Mouse (Mus musculus): ENCODE results near the gene Rpl3. TPM values are rescaled to one million over a fixed set of nuclear protein-coding genes. Genes with fewer than 3 reads are reported as not detected.

The Rpl3 gene
- total and polyA plus RNA-seq, 3 experiments, result 176 to 1,698 (median 1,019) TPM

- no peak for ATAC-seq (ENCODE audit: extremely low read depth, insufficient number of reproducible peaks, low FRiP score, poor library complexity, severe bottlenecking)
- peaks cover 77% of the 10 kb centered on the region for H3K36me3 ChIP-seq (replicated peaks)
- DNase-seq (ENCODE audit: low spot score), result no peak
- H3K4me3 ChIP-seq (ENCODE audit: low read depth, low read length), result no peak overlapping the region
- H3K9me3 ChIP-seq (replicated peaks), result no peaks in the 10 kb centered on the region
- no peak for TF ChIP-seq TAL1 (conservative IDR thresholded peaks at IDR 0.05; ENCODE audit: low read depth, low read length)
- no peak for TF ChIP-seq POLR2AphosphoS5 (IDR thresholded peaks at IDR 0.05; ENCODE audit: insufficient replicate concordance, low read depth, low read length)
- TF ChIP-seq CTCF (IDR thresholded peaks at IDR 0.05; ENCODE audit: low read depth, low read length), result no peak
- TF ChIP-seq GATA2 (IDR thresholded peaks at IDR 0.05; ENCODE audit: borderline replicate concordance, low read depth, low read length), result no peak
- TF ChIP-seq GATA1 (IDR thresholded peaks at IDR 0.05; ENCODE audit: borderline replicate concordance, low read length), result no peak
- H3K4me1 ChIP-seq (ENCODE audit: insufficient read depth, low read depth, low read length), result peaks cover 49% of the 10 kb centered on the region
- no peaks in the 10 kb centered on the region for H3K27me3 ChIP-seq (ENCODE audit: insufficient read depth, low read length)
These were observed 27.4 kb upstream of the Rpl3 start for GRCm38 (mm10) chr15:80119076-80119475.

DNA sequence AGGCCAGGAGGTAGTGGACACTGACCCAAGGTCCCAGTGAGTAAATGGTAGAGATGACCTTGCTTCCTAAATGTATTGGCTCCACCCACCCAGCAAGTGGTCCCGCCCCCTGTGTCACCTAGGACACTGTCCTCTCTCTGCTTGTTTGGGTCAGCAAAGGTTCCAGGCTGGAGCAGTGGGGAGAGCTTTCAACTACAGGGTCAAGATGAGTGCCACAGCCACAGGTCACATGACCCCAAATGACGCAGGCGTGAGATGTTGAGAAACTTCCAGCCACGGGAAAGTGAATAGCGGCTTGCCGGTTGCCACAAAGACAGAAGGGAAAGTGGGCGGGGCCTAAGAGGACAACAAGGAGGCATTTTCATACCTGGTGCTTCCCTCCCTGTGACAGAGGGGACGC, 25.5 kb upstream of the Rpl3 start:
- H3K9me3 ChIP-seq (replicated peaks), result peaks cover 2% of the 10 kb centered on the region; the same call in 1 of the 2 replicates
- no peaks in the 10 kb centered on the region for H3K27me3 ChIP-seq (ENCODE audit: insufficient read depth, low read length)
- TF ChIP-seq TAL1 (conservative IDR thresholded peaks at IDR 0.05; ENCODE audit: low read depth, low read length), result no peak
- TF ChIP-seq GATA2 (IDR thresholded peaks at IDR 0.05; ENCODE audit: borderline replicate concordance, low read depth, low read length), result no peak
- no peak for TF ChIP-seq POLR2AphosphoS5 (IDR thresholded peaks at IDR 0.05; ENCODE audit: insufficient replicate concordance, low read depth, low read length)
- no peak for TF ChIP-seq GATA1 (IDR thresholded peaks at IDR 0.05; ENCODE audit: borderline replicate concordance, low read length)
- no peak for TF ChIP-seq CTCF (IDR thresholded peaks at IDR 0.05; ENCODE audit: low read depth, low read length)
- peak overlapping the region; percentile 57; the same call in 1 of the 2 replicates for H3K4me3 ChIP-seq (ENCODE audit: low read depth, low read length)
- DNase-seq (ENCODE audit: low spot score), result no peak
- ATAC-seq (ENCODE audit: extremely low read depth, insufficient number of reproducible peaks, low FRiP score, poor library complexity, severe bottlenecking), result no peak
- H3K36me3 ChIP-seq (replicated peaks), result peaks cover 88% of the 10 kb centered on the region
- peaks cover 51% of the 10 kb centered on the region for H3K4me1 ChIP-seq (ENCODE audit: insufficient read depth, low read depth, low read length)

DNA sequence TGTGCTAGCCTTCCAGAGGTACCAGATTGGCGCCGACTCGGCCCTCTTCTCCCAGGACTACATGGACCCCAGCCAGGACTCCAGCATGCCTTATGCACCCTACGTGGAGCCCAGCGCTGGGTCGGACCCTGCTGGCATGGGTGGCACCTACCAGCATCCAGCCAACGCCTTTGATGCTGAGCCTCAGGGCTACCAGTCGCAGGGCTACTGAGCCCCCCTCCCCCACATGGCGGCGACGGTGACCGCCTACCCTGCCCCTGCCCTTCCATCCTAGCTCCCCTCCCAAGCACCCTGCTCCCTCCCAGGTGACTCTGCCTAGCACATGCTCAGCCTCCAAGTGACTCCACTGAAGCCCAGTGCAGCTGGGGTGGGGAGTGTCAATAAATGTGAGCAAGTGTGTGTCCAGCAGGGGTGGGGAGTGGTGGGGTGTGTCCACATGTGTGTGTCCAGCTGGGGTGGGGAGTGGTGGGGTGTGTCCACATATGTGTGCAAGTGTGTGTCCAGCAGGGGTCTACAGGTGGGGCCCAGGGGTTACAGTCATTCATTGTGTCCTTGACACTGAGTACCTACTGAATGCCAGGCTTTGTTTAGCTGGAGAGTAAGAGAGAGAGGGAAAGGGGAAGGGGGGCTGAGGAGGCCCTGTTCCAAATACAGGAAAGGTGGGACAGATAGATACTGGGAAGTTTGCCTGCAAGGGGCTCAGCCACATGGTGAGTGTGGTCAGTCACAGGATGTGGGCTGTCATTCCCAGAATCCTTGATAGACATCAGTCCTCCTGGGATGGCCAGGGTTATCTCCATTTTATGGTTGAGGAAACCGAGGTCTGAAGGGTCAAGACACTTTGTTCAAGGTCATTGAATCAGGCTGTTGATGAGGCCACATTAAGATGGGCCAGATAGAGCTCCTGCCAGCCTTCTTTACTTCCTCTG, 24.5 kb upstream of the Rpl3 start:
- TF ChIP-seq GATA1 (IDR thresholded peaks at IDR 0.05; ENCODE audit: borderline replicate concordance, low read length) (no peak), CTCF (IDR thresholded peaks at IDR 0.05; ENCODE audit: low read depth, low read length) (no peak), TAL1 (conservative IDR thresholded peaks at IDR 0.05; ENCODE audit: low read depth, low read length) (peak; percentile 65; the same call in 1 of the 2 replicates)
- DNase-seq (ENCODE audit: low spot score) (no peak), ATAC-seq (ENCODE audit: extremely low read depth, insufficient number of reproducible peaks, low FRiP score, poor library complexity, severe bottlenecking) (peak; percentile 42; the same call in 1 of the 2 replicates)
- H3K4me1 ChIP-seq (ENCODE audit: insufficient read depth, low read depth, low read length), result peaks cover 48% of the 10 kb centered on the region
- H3K9me3 ChIP-seq (replicated peaks), result peaks cover 2% of the 10 kb centered on the region; the same call in 1 of the 2 replicates
- H3K36me3 ChIP-seq (replicated peaks), result peaks cover 92% of the 10 kb centered on the region
- no peaks in the 10 kb centered on the region for H3K27me3 ChIP-seq (ENCODE audit: insufficient read depth, low read length)
- H3K4me3 ChIP-seq (ENCODE audit: low read depth, low read length), result peak overlapping the region; percentile 57

- Histone ChIP-seq H3K4me3 (ENCODE audit: low read depth, low read length) (no peak overlapping the region), H3K4me1 (ENCODE audit: insufficient read depth, low read depth, low read length) (peaks cover 50% of the 10 kb centered on the region), H3K9me3 (replicated peaks) (peaks cover 2% of the 10 kb centered on the region; the same call in 1 of the 2 replicates), H3K27me3 (ENCODE audit: insufficient read depth, low read length) (no peaks in the 10 kb centered on the region), H3K36me3 (replicated peaks) (peaks cover 98% of the 10 kb centered on the region)
- ATAC-seq (ENCODE audit: extremely low read depth, insufficient number of reproducible peaks, low FRiP score, poor library complexity, severe bottlenecking) (no peak), DNase-seq (ENCODE audit: low spot score) (no peak)
- no peak for TF ChIP-seq CTCF (IDR thresholded peaks at IDR 0.05; ENCODE audit: low read depth, low read length)
- no peak for TF ChIP-seq TAL1 (conservative IDR thresholded peaks at IDR 0.05; ENCODE audit: low read depth, low read length)
- no peak for TF ChIP-seq GATA2 (IDR thresholded peaks at IDR 0.05; ENCODE audit: borderline replicate concordance, low read depth, low read length)
- no peak for TF ChIP-seq POLR2AphosphoS5 (IDR thresholded peaks at IDR 0.05; ENCODE audit: insufficient replicate concordance, low read depth, low read length)
- TF ChIP-seq GATA1 (IDR thresholded peaks at IDR 0.05; ENCODE audit: borderline replicate concordance, low read length), result no peak
These were observed 23.6 kb upstream of the Rpl3 start for GRCm38 (mm10) chr15:80115256-80115655.

DNA sequence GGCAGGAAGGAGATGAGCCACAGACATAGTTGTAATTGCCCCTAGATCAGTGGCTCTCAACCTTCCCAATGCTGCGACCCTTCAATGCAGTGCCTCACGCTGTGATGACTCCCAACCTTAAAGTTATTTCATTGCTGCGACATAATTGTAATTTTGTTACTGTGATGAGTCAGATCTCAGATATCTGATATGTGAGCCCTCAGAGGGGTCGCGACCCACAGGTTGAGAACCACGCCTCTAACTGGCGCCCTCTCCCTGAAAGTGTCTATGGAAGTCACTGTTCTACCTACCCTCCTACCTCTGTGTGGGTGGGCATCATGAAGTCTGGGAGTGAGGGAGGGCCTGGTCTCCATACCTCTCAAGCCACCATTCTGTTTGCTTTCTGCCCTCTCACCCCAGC, 22.7 kb upstream of the Rpl3 start:
- H3K27me3 ChIP-seq (ENCODE audit: insufficient read depth, low read length), result no peaks in the 10 kb centered on the region
- H3K4me3 ChIP-seq (ENCODE audit: low read depth, low read length), result no peak overlapping the region

DNA sequence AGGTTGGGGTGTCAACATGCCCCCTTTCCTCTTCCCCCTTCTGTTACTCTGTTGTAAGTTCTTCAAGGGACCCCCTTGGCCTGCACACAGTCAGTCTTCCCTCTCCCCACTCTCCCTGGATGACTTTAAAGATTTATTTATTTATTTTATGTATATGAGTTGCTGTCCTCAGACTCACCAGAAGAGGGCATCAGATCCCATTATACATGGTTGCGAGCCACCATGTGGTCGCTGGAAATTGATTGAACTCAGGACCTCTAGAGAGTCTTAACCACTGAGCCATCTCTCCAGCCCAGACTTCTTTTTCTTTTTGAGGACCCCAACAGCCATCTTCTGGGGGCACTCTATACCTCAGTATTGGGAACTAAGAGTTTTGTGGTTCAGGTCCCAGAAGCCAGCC, 20.8 kb upstream of the Rpl3 start:
- Histone ChIP-seq H3K27me3 (ENCODE audit: insufficient read depth, low read length) (no peaks in the 10 kb centered on the region), H3K4me3 (ENCODE audit: low read depth, low read length) (no peak overlapping the region), H3K4me1 (ENCODE audit: insufficient read depth, low read depth, low read length) (peaks cover 47% of the 10 kb centered on the region), H3K9me3 (replicated peaks) (peaks cover 2% of the 10 kb centered on the region; the same call in 1 of the 2 replicates), H3K36me3 (replicated peaks) (peaks cover 88% of the 10 kb centered on the region)
- DNase-seq (ENCODE audit: low spot score) (no peak), ATAC-seq (ENCODE audit: extremely low read depth, insufficient number of reproducible peaks, low FRiP score, poor library complexity, severe bottlenecking) (no peak)
- TF ChIP-seq POLR2AphosphoS5 (IDR thresholded peaks at IDR 0.05; ENCODE audit: insufficient replicate concordance, low read depth, low read length), result no peak
- no peak for TF ChIP-seq CTCF (IDR thresholded peaks at IDR 0.05; ENCODE audit: low read depth, low read length)
- TF ChIP-seq TAL1 (conservative IDR thresholded peaks at IDR 0.05; ENCODE audit: low read depth, low read length), result no peak
- TF ChIP-seq GATA2 (IDR thresholded peaks at IDR 0.05; ENCODE audit: borderline replicate concordance, low read depth, low read length), result no peak
- TF ChIP-seq GATA1 (IDR thresholded peaks at IDR 0.05; ENCODE audit: borderline replicate concordance, low read length), result no peak

More for the DNA sequence above, 22.7 kb upstream of the Rpl3 start:
- H3K36me3 ChIP-seq (replicated peaks), result peaks cover 95% of the 10 kb centered on the region
- ATAC-seq (ENCODE audit: extremely low read depth, insufficient number of reproducible peaks, low FRiP score, poor library complexity, severe bottlenecking), result no peak
- peaks cover 2% of the 10 kb centered on the region; the same call in 1 of the 2 replicates for H3K9me3 ChIP-seq (replicated peaks)
- peaks cover 48% of the 10 kb centered on the region for H3K4me1 ChIP-seq (ENCODE audit: insufficient read depth, low read depth, low read length)
- TF ChIP-seq CTCF (IDR thresholded peaks at IDR 0.05; ENCODE audit: low read depth, low read length), result no peak
- no peak for TF ChIP-seq GATA2 (IDR thresholded peaks at IDR 0.05; ENCODE audit: borderline replicate concordance, low read depth, low read length)
- no peak for TF ChIP-seq POLR2AphosphoS5 (IDR thresholded peaks at IDR 0.05; ENCODE audit: insufficient replicate concordance, low read depth, low read length)
- TF ChIP-seq TAL1 (conservative IDR thresholded peaks at IDR 0.05; ENCODE audit: low read depth, low read length), result no peak
- no peak for TF ChIP-seq GATA1 (IDR thresholded peaks at IDR 0.05; ENCODE audit: borderline replicate concordance, low read length)
- no peak for DNase-seq (ENCODE audit: low spot score)
